9 mouse cellular contexts compared by ENCODE assay signal in genomic region chr17:31852782-31853447, GRCm38 (mm10). TPM values are rescaled to one million over a fixed set of nuclear protein-coding genes. Genes with fewer than 3 reads are reported as not detected.
DNase-seq lines count a peak whose midpoint lies in the region; ATAC-seq lines count a peak whose summit lies in the region.
"Had no signal": no experiment of that assay in that cellular context is flagged by ENCODE, and none has a peak within 500 bp of the region (broad histone marks: within the 10 kb centered on the region; RNA-seq: fewer than 3 reads in every experiment).

No protein-coding gene starts in this region.

- peaks cover 34% of the 10 kb centered on the region for H3K36me3 ChIP-seq in limb, embryonic 12.5 days
- H3K36me3 ChIP-seq in limb, embryonic 10.5 days = peaks cover 54% of the 10 kb centered on the region
- peaks cover 33% of the 10 kb centered on the region for H3K36me3 ChIP-seq in forebrain, embryonic 12.5 days (replicated peaks)
- peaks cover 33% of the 10 kb centered on the region for H3K36me3 ChIP-seq in kidney, embryonic 16.5 days (ENCODE audit: insufficient read depth, low read length)
- peaks cover 31% of the 10 kb centered on the region for H3K36me3 ChIP-seq in neural tube, embryonic 14.5 days (ENCODE audit: control insufficient read depth, insufficient read depth, low read length)

- no peaks in the 10 kb centered on the region for H3K9me3 ChIP-seq in limb, embryonic 12.5 days
- H3K9me3 ChIP-seq in limb, embryonic 10.5 days (replicated peaks) = no peaks in the 10 kb centered on the region
- no peaks in the 10 kb centered on the region for H3K9me3 ChIP-seq in forebrain, embryonic 12.5 days
- no peaks in the 10 kb centered on the region for H3K9me3 ChIP-seq in kidney, embryonic 16.5 days (ENCODE audit: low read length)
- no peaks in the 10 kb centered on the region for H3K9me3 ChIP-seq in neural tube, embryonic 14.5 days (ENCODE audit: control insufficient read depth, low read length)

- no peak overlapping the region; the same call in 1 of the 2 replicates for H3K4me3 ChIP-seq in limb, embryonic 12.5 days (replicated peaks)
- no peak overlapping the region for H3K4me3 ChIP-seq in limb, embryonic 10.5 days
- 0 out of 2 replicates have a peak overlapping the region, but pooled peaks have one; percentile 11 for H3K4me3 ChIP-seq in forebrain, embryonic 12.5 days (replicated peaks)
- H3K4me3 ChIP-seq in kidney, embryonic 16.5 days (ENCODE audit: low read length) = peak overlapping the region; percentile 43
- H3K4me3 ChIP-seq in neural tube, embryonic 14.5 days (ENCODE audit: low read depth, low read length) = peak overlapping the region; percentile 70; the same call in 1 of the 2 replicates

- H3K9ac ChIP-seq in limb, embryonic 12.5 days (replicated peaks) = no peak overlapping the region
- no peak overlapping the region for H3K9ac ChIP-seq in forebrain, embryonic 12.5 days
- peak overlapping the region; percentile 63 for H3K9ac ChIP-seq in kidney, embryonic 16.5 days (replicated peaks; ENCODE audit: low read length)
- no peak overlapping the region for H3K9ac ChIP-seq in neural tube, embryonic 14.5 days (replicated peaks; ENCODE audit: low read depth, low read length)

- H3K27me3 ChIP-seq in limb, embryonic 12.5 days = no peaks in the 10 kb centered on the region
- no peaks in the 10 kb centered on the region for H3K27me3 ChIP-seq in limb, embryonic 10.5 days (ENCODE audit: low read depth, poor library complexity, severe bottlenecking)
- H3K27me3 ChIP-seq in forebrain, embryonic 12.5 days = no peaks in the 10 kb centered on the region
- H3K27me3 ChIP-seq in kidney, embryonic 16.5 days (ENCODE audit: insufficient read depth, low read length) = no peaks in the 10 kb centered on the region
- no peaks in the 10 kb centered on the region for H3K27me3 ChIP-seq in neural tube, embryonic 14.5 days (ENCODE audit: control insufficient read depth, insufficient read depth, low read length)
- H3K27me3 ChIP-seq: Patski had no signal

- H3K27ac ChIP-seq in limb, embryonic 12.5 days = 0 out of 2 replicates have a peak overlapping the region, but pooled peaks have one; percentile 14
- no peak overlapping the region for H3K27ac ChIP-seq in limb, embryonic 10.5 days
- H3K27ac ChIP-seq in forebrain, embryonic 12.5 days = no peak overlapping the region
- H3K27ac ChIP-seq in kidney, embryonic 16.5 days (ENCODE audit: low read length) = peak overlapping the region; percentile 72
- H3K27ac ChIP-seq in neural tube, embryonic 14.5 days (ENCODE audit: low read depth, low read length) = no peak overlapping the region

- H3K4me1 ChIP-seq in limb, embryonic 12.5 days (replicated peaks) = peaks cover 35% of the 10 kb centered on the region
- peaks cover 56% of the 10 kb centered on the region for H3K4me1 ChIP-seq in limb, embryonic 10.5 days
- peaks cover 40% of the 10 kb centered on the region for H3K4me1 ChIP-seq in forebrain, embryonic 12.5 days
- H3K4me1 ChIP-seq in kidney, embryonic 16.5 days (ENCODE audit: insufficient read depth, low read length) = peaks cover 39% of the 10 kb centered on the region
- peaks cover 18% of the 10 kb centered on the region; the same call in 1 of the 2 replicates for H3K4me1 ChIP-seq in neural tube, embryonic 14.5 days (ENCODE audit: control insufficient read depth, insufficient read depth, low read length)

- no peak for ATAC-seq in limb, embryonic 12.5 days (ENCODE audit: insufficient number of reproducible peaks, insufficient read depth, low FRiP score, low TSS enrichment, low read depth)
- no peak for ATAC-seq in forebrain, embryonic 12.5 days (ENCODE audit: low FRiP score)
- ATAC-seq in kidney, embryonic 16.5 days (ENCODE audit: low FRiP score, low TSS enrichment) = no peak
- ATAC-seq in neural tube, embryonic 14.5 days (ENCODE audit: low read depth) = no peak
- ATAC-seq: Patski had no signal

- 73% methylated on average over 12 of the region's 12 CpGs for WGBS in limb, embryonic 12.5 days
- 77% methylated on average over 12 of the region's 12 CpGs for WGBS in limb, embryonic 10.5 days
- WGBS in forebrain, embryonic 12.5 days = 71% methylated on average over 12 of the region's 12 CpGs
- WGBS in kidney, embryonic 16.5 days = 43% methylated on average over 12 of the region's 12 CpGs
- 70% methylated on average over 12 of the region's 12 CpGs for WGBS in neural tube, embryonic 14.5 days

- H3K4me2 ChIP-seq in limb, embryonic 12.5 days = peak overlapping the region; percentile 24; the same call in 1 of the 2 replicates
- peak overlapping the region; percentile 84 for H3K4me2 ChIP-seq in forebrain, embryonic 12.5 days
- peak overlapping the region; percentile 82 for H3K4me2 ChIP-seq in kidney, embryonic 16.5 days (replicated peaks; ENCODE audit: low read depth, low read length)
- peak overlapping the region; percentile 61 for H3K4me2 ChIP-seq in neural tube, embryonic 14.5 days (ENCODE audit: low read depth, low read length)

- DNase-seq in limb, embryonic 10.5 days (ENCODE audit: low spot score) = no peak
- DNase-seq in left cerebral cortex, adult 11 months (ENCODE audit: low spot score) = no peak
- DNase-seq in adrenal gland, postnatal 25 days = no peak
- DNase-seq in gastrocnemius, postnatal 25 days = no peak

RNA-seq across cellular contexts. Expression of gene Sik1, which starts 2.7 kb away (rescaled TPM):
- 14.1 and 15.2 TPM in 2 replicates for polyA plus RNA-seq in limb, embryonic 12.5 days (2016; fragmentation: Nextera tagmentation; extraction: Ambion mirVana)
- 10.3 and 13.4 TPM in 2 replicates for polyA plus RNA-seq in limb, embryonic 10.5 days (2016; fragmentation: Nextera tagmentation; extraction: Ambion mirVana)
- 15.2 and 16.7 TPM in 2 replicates for polyA plus RNA-seq in forebrain, embryonic 12.5 days (2016; fragmentation: Nextera tagmentation; extraction: Ambion mirVana)
- 16.5 and 17.8 TPM in 2 replicates for polyA plus RNA-seq in kidney, embryonic 16.5 days (2015; fragmentation: Nextera tagmentation; extraction: Ambion mirVana)
- 18.6 and 19.6 TPM in 2 replicates for polyA plus RNA-seq in neural tube, embryonic 14.5 days (2014; fragmentation: Nextera tagmentation; extraction: Ambion mirVana)
- total RNA-seq in adrenal gland, postnatal 25 days (2021) = 16.0 and 28.2 TPM in 2 replicates
- total RNA-seq in gastrocnemius, postnatal 25 days (2021) = 10 to 100 TPM; 17.2 to 19.6 TPM

Comparison
In these comparisons a context has a peak if more than half of its experiments do, and no peak if none do; other contexts are left out.
1. H3K27ac ChIP-seq: peak in limb, embryonic 12.5 days (single experiment) and kidney, embryonic 16.5 days (single experiment); none in limb, embryonic 10.5 days (single experiment), forebrain, embryonic 12.5 days (single experiment) and neural tube, embryonic 14.5 days (single experiment).
2. H3K4me2 ChIP-seq: peak in every context shown above with its lines; median percentile 84 in forebrain, embryonic 12.5 days; 82 in kidney, embryonic 16.5 days; 61 in neural tube, embryonic 14.5 days; 24 in limb, embryonic 12.5 days.
3. H3K4me3 ChIP-seq: peak in forebrain, embryonic 12.5 days (single experiment), kidney, embryonic 16.5 days (single experiment) and neural tube, embryonic 14.5 days (single experiment); none in limb, embryonic 12.5 days (single experiment) and limb, embryonic 10.5 days (single experiment).